Mouse (Mus musculus) heart, embryonic 16.5 days (tissue): ENCODE results near the gene Cd37. TPM values are rescaled to one million over a fixed set of nuclear protein-coding genes. Genes with fewer than 3 reads are reported as not detected.

Source experiments
- ATAC-seq: fragments of 200-750 bp; cut with Nextera tagmentation; replicated peaks from 2 replicates; pipeline ENCODE4 v1.8.0; 2017; ENCODE audit warnings: moderate number of reproducible peaks; ENCODE audit not compliant: insufficient read depth, low FRiP score; ENCODE audit errors: extremely low read depth
- H3K27ac ChIP-seq: fragments of 300-500 bp; sonication (generic); 2 replicates; pipeline ENCODE4 v1.5.1; 2014; ENCODE audit warnings: mild to moderate bottlenecking, low read length, control low read depth, moderate library complexity
- H3K27me3 ChIP-seq: fragments of 300-500 bp; sonication (generic); 2 replicates; pipeline ENCODE4 v1.6.1; 2014; ENCODE audit warnings: low read length, mixed read lengths; ENCODE audit not compliant: control insufficient read depth, insufficient read depth
- H3K36me3 ChIP-seq: fragments of 300-500 bp; sonication (generic); 2 replicates; pipeline ENCODE4 v1.6.1; 2014; ENCODE audit not compliant: control insufficient read depth, insufficient read depth
- H3K4me1 ChIP-seq: fragments of 300-500 bp; sonication (generic); 2 replicates; pipeline ENCODE4 v1.6.1; 2014; ENCODE audit warnings: low read length, mixed read lengths; ENCODE audit not compliant: control insufficient read depth, insufficient read depth
- H3K4me2 ChIP-seq: fragments of 300-500 bp; sonication (generic); 2 replicates; pipeline ENCODE4 v1.6.1; 2014; ENCODE audit warnings: low read depth, mild to moderate bottlenecking, control low read depth, low read length
- H3K4me3 ChIP-seq: fragments of 300-500 bp; sonication (generic); 2 replicates; pipeline ENCODE4 v1.5.1; 2014; ENCODE audit warnings: mild to moderate bottlenecking, control low read depth, low read length
- H3K9ac ChIP-seq: fragments of 300-500 bp; sonication (generic); 2 replicates; pipeline ENCODE4 v1.6.1; 2014; ENCODE audit warnings: low read length, control low read depth
- H3K9me3 ChIP-seq: fragments of 300-500 bp; sonication (generic); replicated peaks from 2 replicates; pipeline ENCODE4 v1.6.1; 2016; ENCODE audit warnings: low read length; ENCODE audit not compliant: control insufficient read depth
- WGBS: fragments of 180-500 bp; shearing (Covaris S2); extraction: QIAGEN DNeasy Blood & Tissue Kit; methylation state at CpG from one replicate; pipeline ENCODE4 v1.1.7; 2014; 5-methylcytosine and 5-hydroxymethylcytosine counted together
- polyA plus RNA-seq: library from polyadenylated mRNA; unstranded; fragments of >200 nt; fragmentation: Nextera tagmentation; extraction: Ambion mirVana; gene quantifications from 2 replicates; pipeline ENCODE4 v1.2.1, GENCODE M21; 2015

Gene Cd37
- polyA plus RNA-seq, 1 experiment from 2014 or later: 9.2 TPM

DNA sequence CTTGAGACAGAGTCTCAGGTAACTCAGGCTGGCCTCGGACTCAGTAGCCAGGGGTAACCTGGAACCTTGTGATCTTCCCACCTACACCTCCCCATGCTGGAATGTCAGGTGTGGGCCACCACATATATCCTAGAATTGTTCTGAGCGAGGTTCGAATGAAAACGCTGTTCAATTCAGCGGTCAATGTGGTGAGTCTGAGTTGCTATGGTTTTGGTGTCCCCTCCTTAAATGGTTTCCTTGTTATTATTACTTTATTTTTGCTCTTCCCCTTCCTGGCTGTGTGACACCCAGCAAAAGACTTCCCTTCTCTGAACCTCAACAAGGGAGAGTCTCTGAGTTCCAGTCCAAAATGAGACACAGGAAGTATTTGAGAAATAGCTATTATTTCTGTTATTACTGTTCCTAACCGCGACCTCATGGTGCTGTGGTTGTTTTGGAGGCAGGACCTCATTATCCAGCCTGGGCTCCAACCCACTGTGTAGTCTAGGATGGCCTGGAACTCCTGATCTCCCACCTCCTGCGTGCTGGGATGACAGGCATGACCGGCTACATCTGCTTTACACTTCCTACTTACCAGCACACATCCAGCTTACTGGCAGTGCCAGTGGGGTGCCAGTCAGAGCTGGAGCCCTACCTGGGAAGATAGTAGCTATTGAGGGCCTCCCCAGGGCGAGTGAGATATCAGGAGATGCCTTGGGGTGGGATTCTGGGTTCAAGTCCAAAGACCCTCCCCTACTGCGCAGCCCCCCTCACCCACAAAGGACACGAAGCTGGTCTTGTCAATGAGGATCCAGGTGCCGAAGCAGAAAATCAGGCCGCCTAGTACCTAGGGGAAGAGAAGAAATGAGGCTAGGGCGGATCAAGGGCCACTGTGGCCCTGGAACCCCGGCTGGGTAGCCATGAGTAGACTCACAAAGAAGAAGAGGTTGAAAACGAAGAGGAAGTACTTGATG, 892 bp downstream of the Cd37 start:
- peak overlapping the region; percentile 46 for H3K4me2 ChIP-seq
- peak overlapping the region; percentile 35 for H3K4me3 ChIP-seq
- peaks cover 21% of the 10 kb centered on the region for H3K4me1 ChIP-seq
- no peak for ATAC-seq
- 0 out of 2 replicates have a peak, but pooled peaks cover 2% of the 10 kb centered on the region for H3K27me3 ChIP-seq
- H3K36me3 ChIP-seq: no peaks in the 10 kb centered on the region
- 0 out of 2 replicates have a peak overlapping the region, but pooled peaks have one; percentile 30 for H3K27ac ChIP-seq
- H3K9me3 ChIP-seq: no peaks in the 10 kb centered on the region
- H3K9ac ChIP-seq: peak overlapping the region; percentile 43; the same call in 1 of the 2 replicates
- WGBS: 71% methylated on average over 17 of the region's 17 CpGs

DNA sequence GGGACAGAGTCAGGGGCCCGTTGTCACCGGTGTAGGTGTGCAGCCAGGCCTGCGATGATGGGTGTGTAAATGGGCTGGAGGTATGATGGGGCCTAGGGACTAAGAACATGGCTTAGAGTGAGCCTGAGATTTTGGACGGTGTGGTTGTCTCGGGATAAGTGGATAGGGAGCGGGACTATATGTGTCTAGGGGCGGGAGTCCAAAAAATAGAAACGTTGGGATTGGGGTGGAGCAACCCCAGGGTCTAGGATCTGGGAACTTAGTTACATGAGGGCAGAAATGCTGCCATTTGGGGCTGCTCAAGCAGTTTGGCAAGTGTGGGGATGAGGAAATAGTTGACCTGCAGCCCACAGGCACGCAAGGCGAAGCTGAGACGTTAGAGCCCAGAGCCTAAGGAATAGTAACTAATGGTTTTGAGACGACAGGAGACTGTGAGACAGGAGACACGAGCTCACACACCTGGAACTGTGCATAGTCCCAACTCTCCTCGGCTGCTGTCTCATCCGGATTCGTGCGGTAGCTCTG, 3.2 kb downstream of the Cd37 start:
- Histone ChIP-seq H3K27ac (peak overlapping the region; percentile 40; the same call in 1 of the 2 replicates), H3K9me3 (no peaks in the 10 kb centered on the region), H3K9ac (peak overlapping the region; percentile 47; the same call in 1 of the 2 replicates), H3K36me3 (peaks cover 13% of the 10 kb centered on the region; the same call in 1 of the 2 replicates), H3K4me1 (peaks cover 21% of the 10 kb centered on the region), H3K4me3 (peak overlapping the region; percentile 40), H3K27me3 (0 out of 2 replicates have a peak, but pooled peaks cover 2% of the 10 kb centered on the region), H3K4me2 (peak overlapping the region; percentile 69)
- WGBS: 36% methylated on average over 17 of the region's 17 CpGs
- no peak for ATAC-seq

DNA sequence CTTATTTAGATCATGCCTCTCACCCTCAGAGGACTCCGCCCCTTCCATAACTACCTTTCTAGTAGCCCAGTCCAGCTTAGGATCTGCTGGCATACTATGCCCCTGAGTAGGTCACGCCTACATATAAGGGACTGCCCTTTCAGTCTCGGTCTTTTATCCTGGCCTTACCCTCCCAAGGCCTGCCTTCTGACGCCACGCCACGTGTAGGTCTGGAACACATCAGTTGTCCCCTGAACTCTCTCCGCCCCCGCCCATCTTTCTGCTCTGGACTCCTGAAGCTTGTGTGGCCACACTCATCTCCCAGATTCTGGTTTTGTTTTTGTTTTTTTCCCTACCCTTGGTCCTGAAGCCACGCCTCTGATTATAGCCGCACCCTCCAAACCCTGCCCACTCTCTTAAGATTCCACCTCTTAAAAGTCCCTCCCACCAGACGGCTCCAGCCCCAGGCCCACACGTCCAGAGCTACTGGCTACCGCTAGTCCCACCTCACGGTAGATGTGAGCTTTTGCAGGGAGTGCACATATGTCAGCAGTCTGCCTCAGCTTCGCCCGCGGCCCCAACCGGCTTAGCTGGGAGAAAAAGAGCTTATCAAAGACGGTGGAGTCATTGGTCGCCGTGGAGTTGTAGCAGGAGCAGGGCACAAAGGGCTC, 3.9 kb downstream of the Cd37 start:
- Histone ChIP-seq H3K4me1 (peaks cover 21% of the 10 kb centered on the region), H3K4me3 (peak overlapping the region; percentile 40), H3K36me3 (peaks cover 13% of the 10 kb centered on the region; the same call in 1 of the 2 replicates), H3K9ac (peak overlapping the region; percentile 47; the same call in 1 of the 2 replicates), H3K27ac (peak overlapping the region; percentile 40), H3K4me2 (peak overlapping the region; percentile 69), H3K27me3 (0 out of 2 replicates have a peak, but pooled peaks cover 2% of the 10 kb centered on the region), H3K9me3 (no peaks in the 10 kb centered on the region)
- 10% methylated on average over 21 of the region's 21 CpGs for WGBS
- peak; percentile 59 for ATAC-seq

DNA sequence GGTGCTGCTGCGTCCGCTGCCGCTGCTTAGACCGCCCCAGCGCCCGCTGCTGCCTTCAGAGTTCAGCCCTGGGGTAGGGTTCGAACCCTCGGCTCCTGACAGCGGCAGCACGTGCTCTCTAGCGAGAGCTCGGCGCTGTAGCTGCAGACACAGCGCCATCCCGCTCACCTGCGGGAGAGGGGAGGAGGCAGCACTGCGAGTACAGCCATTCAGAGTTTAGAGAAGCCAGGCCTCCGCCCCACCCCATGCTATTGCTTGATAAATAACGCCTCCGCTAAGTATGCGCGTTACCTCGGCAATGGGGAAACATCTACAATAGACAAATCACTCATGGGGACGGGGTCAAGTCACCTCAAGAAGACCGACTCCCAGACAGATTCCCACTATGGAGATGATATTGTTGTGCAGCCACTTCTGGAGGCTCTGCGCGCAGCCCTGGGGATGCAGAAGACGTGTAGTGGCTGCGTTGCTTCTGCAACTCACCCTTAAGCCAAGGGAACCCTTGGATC, 4.5 kb downstream of the Cd37 start:
- H3K4me1 ChIP-seq: peaks cover 21% of the 10 kb centered on the region
- peak overlapping the region; percentile 40 for H3K4me3 ChIP-seq
- H3K9ac ChIP-seq: peak overlapping the region; percentile 47
- no peaks in the 10 kb centered on the region for H3K9me3 ChIP-seq
- H3K4me2 ChIP-seq: peak overlapping the region; percentile 69
- WGBS: 15% methylated on average over 29 of the region's 29 CpGs
- H3K36me3 ChIP-seq: peaks cover 18% of the 10 kb centered on the region
- H3K27ac ChIP-seq: 0 out of 2 replicates have a peak overlapping the region, but pooled peaks have one; percentile 40
- no peak for ATAC-seq
- 0 out of 2 replicates have a peak, but pooled peaks cover 2% of the 10 kb centered on the region for H3K27me3 ChIP-seq

DNA sequence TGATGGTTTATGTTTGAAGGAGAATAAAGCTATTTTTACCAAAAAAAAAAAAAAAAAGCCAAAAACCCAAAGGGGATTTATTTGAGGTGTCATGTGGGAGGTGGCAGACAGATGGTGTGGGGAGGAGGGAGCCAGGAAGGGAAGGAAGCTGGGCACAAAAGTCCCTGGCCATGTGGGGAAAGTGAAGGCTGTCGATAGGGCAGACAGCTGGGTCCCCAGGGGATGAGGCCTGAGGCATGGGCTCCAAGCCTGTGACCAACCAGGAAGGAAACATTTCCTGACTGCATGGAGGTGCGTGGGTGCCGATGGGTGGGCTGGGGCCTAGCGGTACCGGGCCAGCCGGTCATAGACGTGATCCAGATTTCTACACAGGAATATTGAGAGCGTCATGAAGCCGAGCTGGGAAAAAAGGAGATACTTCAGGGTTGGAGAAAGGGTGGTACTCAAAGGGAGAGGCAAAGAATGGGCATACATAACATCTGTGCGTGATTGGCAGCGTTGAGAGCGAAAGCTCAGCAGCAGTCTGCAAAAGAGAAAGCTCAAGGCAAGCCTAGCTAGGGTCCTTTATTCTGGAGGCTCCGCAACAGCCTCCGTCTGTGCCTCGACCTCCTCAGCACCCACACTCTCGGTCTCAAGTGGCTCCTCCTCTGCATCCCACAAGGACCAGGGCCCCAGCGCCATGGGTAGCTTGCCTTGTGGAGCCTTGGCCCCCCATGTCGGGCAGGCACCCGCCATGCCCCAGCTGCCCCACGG, 5.2 kb downstream of the Cd37 start:
- no peak for ATAC-seq
- WGBS: 35% methylated on average over 20 of the region's 20 CpGs
- Histone ChIP-seq H3K36me3 (peaks cover 24% of the 10 kb centered on the region), H3K27ac (no peak overlapping the region), H3K4me1 (peaks cover 21% of the 10 kb centered on the region), H3K4me2 (peak overlapping the region; percentile 69), H3K4me3 (peak overlapping the region; percentile 14), H3K9me3 (no peaks in the 10 kb centered on the region), H3K27me3 (0 out of 2 replicates have a peak, but pooled peaks cover 2% of the 10 kb centered on the region), H3K9ac (peak overlapping the region; percentile 36; the same call in 1 of the 2 replicates)

DNA sequence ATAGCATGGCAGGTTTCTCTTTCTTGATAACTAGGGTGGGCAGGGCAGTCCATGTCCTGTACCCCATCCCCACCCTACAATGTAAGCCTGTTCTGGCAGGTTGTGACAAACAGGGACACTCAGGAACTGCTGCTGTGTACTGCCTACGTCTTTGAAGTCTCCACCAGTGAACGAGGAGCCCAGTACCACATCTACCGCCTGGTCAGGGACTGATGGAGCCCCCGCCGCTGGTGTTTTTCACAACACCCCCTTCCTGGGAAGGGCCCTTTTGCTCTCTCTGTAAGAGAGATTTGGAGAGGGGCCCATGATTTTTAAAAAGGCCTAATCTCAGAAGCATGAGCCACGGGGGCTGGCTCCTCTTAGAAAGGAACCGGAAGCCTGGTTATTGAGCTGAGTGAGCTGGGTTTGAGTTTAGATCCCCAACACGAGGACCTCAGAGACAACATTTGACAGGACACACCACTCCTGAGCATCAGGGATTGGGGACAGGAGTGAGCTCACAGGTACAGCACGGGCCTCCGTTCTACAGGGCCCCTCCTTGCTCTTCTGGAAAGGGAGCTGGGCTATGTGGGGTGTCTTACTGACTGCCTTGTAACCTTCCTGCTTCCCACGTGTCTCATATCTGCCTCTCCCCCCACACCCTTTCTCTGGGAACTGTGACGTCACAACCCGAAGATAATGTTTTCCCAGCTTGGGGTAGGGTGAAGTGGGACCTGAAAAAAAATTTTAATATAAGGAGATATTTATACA, 6.0 kb downstream of the Cd37 start:
- H3K4me1 ChIP-seq: peaks cover 21% of the 10 kb centered on the region
- H3K4me2 ChIP-seq: no peak overlapping the region
- 48% methylated on average over 13 of the region's 13 CpGs for WGBS
- 0 out of 2 replicates have a peak, but pooled peaks cover under 1% of the 10 kb centered on the region for H3K27me3 ChIP-seq
- H3K9me3 ChIP-seq: no peaks in the 10 kb centered on the region
- H3K27ac ChIP-seq: no peak overlapping the region
- peaks cover 33% of the 10 kb centered on the region for H3K36me3 ChIP-seq
- H3K4me3 ChIP-seq: no peak overlapping the region
- no peak overlapping the region for H3K9ac ChIP-seq
- ATAC-seq: no peak

DNA sequence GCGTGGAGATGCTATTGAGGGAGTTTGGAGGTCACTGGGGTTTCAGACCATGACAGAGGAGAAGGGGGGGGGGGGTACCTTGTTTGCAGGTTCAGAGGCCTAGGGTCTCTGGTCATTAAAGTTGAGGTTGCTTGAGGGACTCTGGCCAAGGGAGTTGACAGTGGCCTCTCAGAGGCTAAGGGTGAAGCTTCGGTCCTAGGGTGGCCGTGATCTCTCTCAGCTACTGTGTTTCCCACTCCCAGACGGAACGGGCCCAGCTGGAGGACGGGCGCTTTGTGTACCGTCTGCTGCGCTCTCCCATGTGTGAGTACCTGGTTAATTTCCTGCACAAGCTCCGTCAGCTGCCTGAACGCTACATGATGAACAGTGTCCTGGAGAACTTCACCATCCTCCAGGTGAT, 7.0 kb downstream of the Cd37 start:
- no peak for ATAC-seq
- H3K36me3 ChIP-seq: peaks cover 37% of the 10 kb centered on the region
- no peaks in the 10 kb centered on the region for H3K27me3 ChIP-seq
- peaks cover 21% of the 10 kb centered on the region for H3K4me1 ChIP-seq
- WGBS: 85% methylated on average over 11 of the region's 11 CpGs
- H3K27ac ChIP-seq: no peak overlapping the region
- H3K4me3 ChIP-seq: no peak overlapping the region
- no peak overlapping the region for H3K9ac ChIP-seq
- H3K9me3 ChIP-seq: no peaks in the 10 kb centered on the region
- no peak overlapping the region for H3K4me2 ChIP-seq
